Mouse (Mus musculus) kidney, adult 2 months (tissue): ENCODE measurements around the gene Slc25a30.
"Not testable (repeated sequence)": the region's sequence is repeated elsewhere in the genome, so short reads cannot be mapped to it uniquely, and the experiment has no call there.

Source experiments
- CTCF ChIP-seq: fragments of 200-500 bp; conservative IDR thresholded peaks from 2 replicates; pipeline ENCODE4 v1.5.1; 2011; ENCODE audit warnings: low read depth, mild to moderate bottlenecking, control low read depth, low read length, moderate library complexity, mixed read lengths; ENCODE audit not compliant: insufficient read depth, insufficient read length
- POLR2A ChIP-seq: fragments of 200-500 bp; IDR thresholded peaks from one replicate; pipeline ENCODE4 v1.6.1; 2011; ENCODE audit warnings: low read depth, low read length, control low read depth

GRCm38 (mm10) chr14:75829817-75830216 is 43.0 kb upstream of the Slc25a30 start:
- not testable (repeated sequence) for TF ChIP-seq CTCF, POLR2A
